In genomic region chr5:118619801-118620200, GRCm38 (mm10) we compare ENCODE assay signal across 10 mouse cellular contexts. TPM values are rescaled to one million over a fixed set of nuclear protein-coding genes. Genes with fewer than 3 reads are reported as not detected.
DNase-seq lines count a peak whose midpoint lies in the region; ATAC-seq lines count a peak whose summit lies in the region.
"Had no signal": no experiment of that assay in that cellular context is flagged by ENCODE, and none has a peak within 500 bp of the region (broad histone marks: within the 10 kb centered on the region; RNA-seq: fewer than 3 reads in every experiment).

No protein-coding gene starts in this region.

- H3K9ac ChIP-seq in kidney, embryonic 16.5 days (replicated peaks; ENCODE audit: low read length): no peak overlapping the region
- H3K9ac ChIP-seq in embryonic facial prominence, embryonic 11.5 days (replicated peaks; ENCODE audit: low read length): no peak overlapping the region; the same call in 1 of the 2 replicates
- H3K9ac ChIP-seq in hindbrain, embryonic 15.5 days: no peak overlapping the region
- H3K9ac ChIP-seq in neural tube, embryonic 14.5 days (replicated peaks; ENCODE audit: low read depth, low read length): no peak overlapping the region

- peak; percentile 74 for ATAC-seq in kidney, embryonic 16.5 days (ENCODE audit: low FRiP score, low TSS enrichment)
- ATAC-seq in embryonic facial prominence, embryonic 11.5 days (replicated peaks; ENCODE audit: insufficient number of reproducible peaks, low FRiP score, low TSS enrichment, low read depth): 0 out of 2 replicates have a peak, but pooled peaks have one; percentile 48
- ATAC-seq in hindbrain, embryonic 15.5 days (ENCODE audit: low FRiP score, low read depth): 0 out of 2 replicates have a peak, but pooled peaks have one; percentile 33
- ATAC-seq in neural tube, embryonic 14.5 days (ENCODE audit: low read depth): peak; percentile 54

- WGBS in kidney, embryonic 16.5 days: 42% methylated on average over 7 of the region's 7 CpGs
- 53% methylated on average over 7 of the region's 7 CpGs for WGBS in embryonic facial prominence, embryonic 11.5 days
- WGBS in hindbrain, embryonic 15.5 days: 34% methylated on average over 7 of the region's 7 CpGs
- WGBS in neural tube, embryonic 14.5 days: 42% methylated on average over 7 of the region's 7 CpGs

- H3K4me2 ChIP-seq in kidney, embryonic 16.5 days (replicated peaks; ENCODE audit: low read depth, low read length): no peak overlapping the region
- no peak overlapping the region; the same call in 1 of the 2 replicates for H3K4me2 ChIP-seq in embryonic facial prominence, embryonic 11.5 days (ENCODE audit: low read depth, low read length)
- H3K4me2 ChIP-seq in hindbrain, embryonic 15.5 days: no peak overlapping the region
- no peak overlapping the region for H3K4me2 ChIP-seq in neural tube, embryonic 14.5 days (ENCODE audit: low read depth, low read length)

- no peaks in the 10 kb centered on the region for H3K36me3 ChIP-seq in kidney, embryonic 16.5 days (ENCODE audit: insufficient read depth, low read length)
- H3K36me3 ChIP-seq in embryonic facial prominence, embryonic 11.5 days (replicated peaks; ENCODE audit: control insufficient read depth, insufficient read depth, low read depth, low read length): no peaks in the 10 kb centered on the region
- no peaks in the 10 kb centered on the region for H3K36me3 ChIP-seq in hindbrain, embryonic 15.5 days
- H3K36me3 ChIP-seq in neural tube, embryonic 14.5 days (ENCODE audit: control insufficient read depth, insufficient read depth, low read length): no peaks in the 10 kb centered on the region

- no peaks in the 10 kb centered on the region for H3K9me3 ChIP-seq in kidney, embryonic 16.5 days (ENCODE audit: low read length)
- H3K9me3 ChIP-seq in embryonic facial prominence, embryonic 11.5 days (replicated peaks; ENCODE audit: control insufficient read depth, low read length): no peaks in the 10 kb centered on the region
- no peaks in the 10 kb centered on the region for H3K9me3 ChIP-seq in hindbrain, embryonic 15.5 days
- no peaks in the 10 kb centered on the region for H3K9me3 ChIP-seq in neural tube, embryonic 14.5 days (ENCODE audit: control insufficient read depth, low read length)

- H3K27ac ChIP-seq in kidney, embryonic 16.5 days (ENCODE audit: low read length): no peak overlapping the region
- H3K27ac ChIP-seq in embryonic facial prominence, embryonic 11.5 days (replicated peaks; ENCODE audit: low read depth, low read length): no peak overlapping the region
- peak overlapping the region; percentile 28; the same call in 1 of the 2 replicates for H3K27ac ChIP-seq in hindbrain, embryonic 15.5 days (replicated peaks)
- no peak overlapping the region for H3K27ac ChIP-seq in neural tube, embryonic 14.5 days (ENCODE audit: low read depth, low read length)

- no peak for DNase-seq in kidney, adult 8-10 months
- no peak for DNase-seq in embryonic facial prominence, embryonic 11.5 days (ENCODE audit: low spot score)
- DNase-seq in urinary bladder, postnatal 25 days (ENCODE audit: low spot score): no peak
- DNase-seq in thymus, postnatal 10 days (ENCODE audit: low spot score in 2 of 2): no peak
- no peak for DNase-seq in cerebellum, postnatal 36 days
- DNase-seq: liver had no signal

- H3K4me3 ChIP-seq in kidney, embryonic 16.5 days (ENCODE audit: low read length): no peak overlapping the region
- H3K4me3 ChIP-seq in embryonic facial prominence, embryonic 11.5 days (ENCODE audit: low read depth, low read length): no peak overlapping the region
- no peak overlapping the region for H3K4me3 ChIP-seq in hindbrain, embryonic 15.5 days
- no peak overlapping the region for H3K4me3 ChIP-seq in neural tube, embryonic 14.5 days (ENCODE audit: low read depth, low read length)
- H3K4me3 ChIP-seq: erythroblast, embryonic 14.5 days had no signal

- peaks cover 40% of the 10 kb centered on the region for H3K4me1 ChIP-seq in kidney, embryonic 16.5 days (ENCODE audit: insufficient read depth, low read length)
- peaks cover 5% of the 10 kb centered on the region; the same call in 1 of the 2 replicates for H3K4me1 ChIP-seq in embryonic facial prominence, embryonic 11.5 days (ENCODE audit: control insufficient read depth, insufficient read depth, low read length)
- H3K4me1 ChIP-seq in hindbrain, embryonic 15.5 days (replicated peaks): peaks cover 68% of the 10 kb centered on the region
- H3K4me1 ChIP-seq in neural tube, embryonic 14.5 days (ENCODE audit: control insufficient read depth, insufficient read depth, low read length): peaks cover 38% of the 10 kb centered on the region

- H3K27me3 ChIP-seq in kidney, embryonic 16.5 days (ENCODE audit: insufficient read depth, low read length): no peaks in the 10 kb centered on the region
- H3K27me3 ChIP-seq in embryonic facial prominence, embryonic 11.5 days (ENCODE audit: control insufficient read depth, insufficient read depth, low read length): no peaks in the 10 kb centered on the region
- no peaks in the 10 kb centered on the region for H3K27me3 ChIP-seq in hindbrain, embryonic 15.5 days
- no peaks in the 10 kb centered on the region for H3K27me3 ChIP-seq in neural tube, embryonic 14.5 days (ENCODE audit: control insufficient read depth, insufficient read depth, low read length)

RNA-seq across cellular contexts. Expression of gene Med13l, which starts 59.3 kb away (rescaled TPM):
- polyA plus RNA-seq in kidney, embryonic 16.5 days (2015; fragmentation: Nextera tagmentation; extraction: Ambion mirVana): 8.2 and 9.1 TPM in 2 replicates
- polyA plus RNA-seq in embryonic facial prominence, embryonic 11.5 days (2014; fragmentation: Nextera tagmentation; extraction: Ambion mirVana): 10.1 and 11.4 TPM in 2 replicates
- 13.7 and 14.7 TPM in 2 replicates for polyA plus RNA-seq in hindbrain, embryonic 15.5 days (2015; fragmentation: Nextera tagmentation; extraction: Ambion mirVana)
- 18.6 and 18.7 TPM in 2 replicates for polyA plus RNA-seq in neural tube, embryonic 14.5 days (2014; fragmentation: Nextera tagmentation; extraction: Ambion mirVana)
